Mouse (Mus musculus) left cerebral cortex, postnatal 14 days (tissue): ENCODE measurements at regions not wholly inside any gene's neighbourhood (a gene's known extent, or its start where the extent isn't known, plus 50 kb on each side); places are given as distances from the start of the nearest gene placed in this dataset.
"Not testable (repeated sequence)": the region's sequence is repeated elsewhere in the genome, so short reads cannot be mapped to it uniquely, and the experiment has no call there.

Experiments
- DNase-seq, 2 experiments: peaks; one replicate each; pipeline ENCODE4 v3.0.0; 2021 to 2022; ENCODE audit warnings: low spot score in 2 of 2, mixed read lengths in 1 of 2
- intact Hi-C: fragments of 180-260 bp; cut with DNase I; formaldehyde crosslinking; loops from one replicate; pipeline ENCODE4 v1.15.1; 2025

- intact Hi-C loops = no loop called here
- no peak for DNase-seq
These were observed 87.5 kb upstream of the Ppp2r2d start for GRCm38 (mm10) chr7:138758386-138758785.

- intact Hi-C loops = no loop called here
- DNase-seq = peak in 1 of 2 experiments; percentile 7
These were observed 97.4 kb upstream of the Ppp2r2d start for GRCm38 (mm10) chr7:138748442-138748841.

GRCm38 (mm10) chr7:138746616-138747015, 99.3 kb upstream of the Ppp2r2d start:
- intact Hi-C loops = no loop called here

GRCm38 (mm10) chr7:138742516-138742845, 103.4 kb upstream of the Ppp2r2d start:
- intact Hi-C loops = no loop called here
- no peak for DNase-seq

More at GRCm38 (mm10) chr7:138746616-138747015, 99.3 kb upstream of the Ppp2r2d start:
- no peak for DNase-seq

- DNase-seq = no peak
- intact Hi-C loops = no loop called here
These were observed 103.9 kb upstream of the Ppp2r2d start for GRCm38 (mm10) chr7:138741816-138742515.

GRCm38 (mm10) chr7:138734254-138734653, 111.6 kb upstream of the Ppp2r2d start:
- peak; percentile 42 to 54 for DNase-seq
- intact Hi-C loops = loop anchor here (5.0 kb wide), 1 partner anchor 93 kb away; no protein-coding TSS in a partner anchor

- no peak for DNase-seq
- intact Hi-C loops = no loop called here
These were observed 121.0 kb upstream of the Ppp2r2d start for GRCm38 (mm10) chr7:138724829-138725228.

- intact Hi-C loops = no loop called here
These were observed 126.3 kb upstream of the Ppp2r2d start for GRCm38 (mm10) chr7:138719608-138720007.

GRCm38 (mm10) chr7:138719115-138719514, 126.8 kb upstream of the Ppp2r2d start:
- intact Hi-C loops = no loop called here
- DNase-seq = no peak

More at GRCm38 (mm10) chr7:138719608-138720007, 126.3 kb upstream of the Ppp2r2d start:
- DNase-seq = no peak

GRCm38 (mm10) chr7:138714731-138715130, 131.1 kb upstream of the Ppp2r2d start:
- no peak for DNase-seq
- intact Hi-C loops = no loop called here

GRCm38 (mm10) chr7:138708373-138708772, 137.5 kb upstream of the Ppp2r2d start:
- intact Hi-C loops = no loop called here
- no peak for DNase-seq

GRCm38 (mm10) chr7:138699599-138699998, 146.3 kb upstream of the Ppp2r2d start:
- DNase-seq, intact Hi-C loops: not testable (repeated sequence)

GRCm38 (mm10) chr7:138682161-138682560, 163.7 kb upstream of the Ppp2r2d start:
- intact Hi-C loops = no loop called here
- no peak for DNase-seq

GRCm38 (mm10) chr7:138680530-138680929, 165.3 kb upstream of the Ppp2r2d start:
- DNase-seq = no peak
- intact Hi-C loops = no loop called here

GRCm38 (mm10) chr7:138679575-138679974, 166.3 kb upstream of the Ppp2r2d start:
- no peak for DNase-seq
- intact Hi-C loops = no loop called here

GRCm38 (mm10) chr7:138672959-138673358, 172.9 kb upstream of the Ppp2r2d start:
- intact Hi-C loops = no loop called here
- DNase-seq = peak in 1 of 2 experiments; percentile 41

GRCm38 (mm10) chr7:138668337-138668736, 177.5 kb upstream of the Ppp2r2d start:
- peak in 1 of 2 experiments; percentile 37 for DNase-seq
- intact Hi-C loops = no loop called here

- intact Hi-C loops = no loop called here
- DNase-seq = no peak
These were observed 185.8 kb upstream of the Ppp2r2d start for GRCm38 (mm10) chr7:138660124-138660523.

- intact Hi-C loops = no loop called here
- DNase-seq = no peak
These were observed 188.4 kb upstream of the Ppp2r2d start for GRCm38 (mm10) chr7:138657521-138657920.

- intact Hi-C loops = no loop called here
These were observed 188.8 kb upstream of the Ppp2r2d start for GRCm38 (mm10) chr7:138657076-138657475.

GRCm38 (mm10) chr7:138655940-138656339, 189.9 kb upstream of the Ppp2r2d start:
- no peak for DNase-seq
- intact Hi-C loops = no loop called here

More at GRCm38 (mm10) chr7:138657076-138657475, 188.8 kb upstream of the Ppp2r2d start:
- no peak for DNase-seq
